ENCODE assay signal across 26 mouse cellular contexts in genomic region chr11:80585761-80586160, GRCm38 (mm10).
DNase-seq lines count a peak whose midpoint lies in the region; ATAC-seq and TF ChIP-seq lines count a peak whose summit lies in the region.
"Had no signal": no experiment of that assay in that cellular context is flagged by ENCODE, and none has a peak within 500 bp of the region (broad histone marks: within the 10 kb centered on the region; RNA-seq: fewer than 3 reads in every experiment).

No protein-coding gene starts in this region.

- no peak overlapping the region for H3K4me3 ChIP-seq in cerebellum, adult 2 months (replicated peaks; ENCODE audit: insufficient read depth, low read depth, low read length)
- H3K4me3 ChIP-seq in midbrain, embryonic 14.5 days (replicated peaks; ENCODE audit: low read depth, low read length) = no peak overlapping the region
- H3K4me3 ChIP-seq in midbrain, embryonic 13.5 days (replicated peaks) = no peak overlapping the region
- H3K4me3 ChIP-seq: embryonic facial prominence, embryonic 15.5 days; forebrain, embryonic 13.5 days; hindbrain, embryonic 13.5 days; limb, embryonic 13.5 days; lung, embryonic 15.5 days; midbrain, embryonic 10.5 days had no signal

- no peaks in the 10 kb centered on the region for H3K27me3 ChIP-seq in cerebellum, adult 2 months (ENCODE audit: control insufficient read depth, insufficient read depth, low read length)
- no peaks in the 10 kb centered on the region for H3K27me3 ChIP-seq in midbrain, embryonic 14.5 days (ENCODE audit: control insufficient read depth, insufficient read depth, low read length)
- H3K27me3 ChIP-seq in midbrain, embryonic 13.5 days = peaks cover 18% of the 10 kb centered on the region
- H3K27me3 ChIP-seq: embryonic facial prominence, embryonic 15.5 days had no signal

- no peak for TF ChIP-seq CTCF in cerebellum, adult 2 months (IDR thresholded peaks at IDR 0.05; ENCODE audit: borderline replicate concordance, insufficient read depth, low read depth, low read length)

- no peaks in the 10 kb centered on the region for H3K36me3 ChIP-seq in midbrain, embryonic 14.5 days (ENCODE audit: control insufficient read depth, insufficient read depth, low read length)
- no peaks in the 10 kb centered on the region for H3K36me3 ChIP-seq in midbrain, embryonic 13.5 days
- H3K36me3 ChIP-seq: embryonic facial prominence, embryonic 15.5 days; hindbrain, embryonic 13.5 days; limb, embryonic 13.5 days; lung, embryonic 15.5 days; midbrain, embryonic 10.5 days had no signal

- ATAC-seq in midbrain, embryonic 14.5 days (ENCODE audit: low FRiP score, low TSS enrichment) = no peak
- no peak for ATAC-seq in midbrain, embryonic 13.5 days
- ATAC-seq: forebrain, embryonic 13.5 days; intestine, embryonic 16.5 days had no signal

- no peak overlapping the region for H3K27ac ChIP-seq in cerebellum, adult 2 months (ENCODE audit: insufficient read depth, low read length)
- no peak overlapping the region; the same call in 1 of the 2 replicates for H3K27ac ChIP-seq in midbrain, embryonic 14.5 days (replicated peaks; ENCODE audit: low read depth, low read length)
- no peak overlapping the region for H3K27ac ChIP-seq in midbrain, embryonic 13.5 days
- H3K27ac ChIP-seq: embryonic facial prominence, embryonic 15.5 days; forebrain, embryonic 13.5 days; hindbrain, embryonic 13.5 days; lung, embryonic 15.5 days had no signal

- DNase-seq in cerebellum, postnatal 14 days = peak; percentile 60 to 71
- DNase-seq in cerebellum, adult 2 months = no peak
- peak; percentile 68 for DNase-seq in midbrain, embryonic 14.5 days
- DNase-seq in NIH3T3 (ENCODE audit: low read depth) = peak; percentile 58
- DNase-seq in heart, adult 18-20 months = no peak
- DNase-seq in testis, postnatal 10 days (ENCODE audit: low spot score) = no peak
- DNase-seq: adrenal gland, postnatal 36 days; B cell, adult 2 months; cerebellum, adult 9-10 months; gastrocnemius, postnatal 14 days; heart, postnatal 4 days; kidney, adult 9 months; kidney, postnatal 10 days; layer of hippocampus, postnatal 36 days; right cerebral cortex, postnatal 4 days; thymus, postnatal 4 days had no signal

- no peaks in the 10 kb centered on the region for H3K9me3 ChIP-seq in midbrain, embryonic 14.5 days (ENCODE audit: control insufficient read depth, low read length)
- no peaks in the 10 kb centered on the region for H3K9me3 ChIP-seq in midbrain, embryonic 13.5 days
- H3K9me3 ChIP-seq: embryonic facial prominence, embryonic 15.5 days; hindbrain, embryonic 13.5 days; limb, embryonic 13.5 days; lung, embryonic 15.5 days; midbrain, embryonic 10.5 days had no signal

- no peaks in the 10 kb centered on the region for H3K4me1 ChIP-seq in cerebellum, adult 2 months (ENCODE audit: control insufficient read depth, insufficient read depth, low read length)
- H3K4me1 ChIP-seq in midbrain, embryonic 14.5 days (ENCODE audit: control insufficient read depth, insufficient read depth, low read length) = peaks cover 12% of the 10 kb centered on the region; the same call in 1 of the 2 replicates
- peaks cover 24% of the 10 kb centered on the region for H3K4me1 ChIP-seq in midbrain, embryonic 13.5 days (replicated peaks)
- H3K4me1 ChIP-seq: embryonic facial prominence, embryonic 15.5 days; lung, embryonic 15.5 days had no signal

- TF ChIP-seq POLR2A in cerebellum, adult 2 months (IDR thresholded peaks at IDR 0.05; ENCODE audit: borderline replicate concordance, insufficient read depth, low read length) = no peak

- no peak overlapping the region for H3K9ac ChIP-seq in midbrain, embryonic 14.5 days (replicated peaks; ENCODE audit: low read length)
- H3K9ac ChIP-seq in midbrain, embryonic 13.5 days (replicated peaks) = no peak overlapping the region
- H3K9ac ChIP-seq: embryonic facial prominence, embryonic 15.5 days; forebrain, embryonic 13.5 days; hindbrain, embryonic 13.5 days; limb, embryonic 13.5 days; lung, embryonic 15.5 days had no signal

- no peak overlapping the region for H3K4me2 ChIP-seq in midbrain, embryonic 14.5 days (ENCODE audit: low read length)
- no peak overlapping the region for H3K4me2 ChIP-seq in midbrain, embryonic 13.5 days (replicated peaks)
- H3K4me2 ChIP-seq: embryonic facial prominence, embryonic 15.5 days; forebrain, embryonic 13.5 days; heart, embryonic 11.5 days; hindbrain, embryonic 13.5 days; liver, embryonic 11.5 days; lung, embryonic 15.5 days had no signal

Comparison
In these comparisons a context has a peak if more than half of its experiments do, and no peak if none do; other contexts are left out.
1. DNase-seq: peak in cerebellum, postnatal 14 days (2 of 2), midbrain, embryonic 14.5 days (single experiment) and NIH3T3 (single experiment); none in cerebellum, adult 2 months (0 of 2), heart, adult 18-20 months (0 of 2) and testis, postnatal 10 days (single experiment).